Mouse (Mus musculus): Measurements from ENCODE around the gene Tube1. TPM values are rescaled to one million over a fixed set of nuclear protein-coding genes. Genes with fewer than 3 reads are reported as not detected.

The Tube1 gene
- polyA plus RNA-seq, 1 experiment from 2014 or later = 26.7 TPM

DNA sequence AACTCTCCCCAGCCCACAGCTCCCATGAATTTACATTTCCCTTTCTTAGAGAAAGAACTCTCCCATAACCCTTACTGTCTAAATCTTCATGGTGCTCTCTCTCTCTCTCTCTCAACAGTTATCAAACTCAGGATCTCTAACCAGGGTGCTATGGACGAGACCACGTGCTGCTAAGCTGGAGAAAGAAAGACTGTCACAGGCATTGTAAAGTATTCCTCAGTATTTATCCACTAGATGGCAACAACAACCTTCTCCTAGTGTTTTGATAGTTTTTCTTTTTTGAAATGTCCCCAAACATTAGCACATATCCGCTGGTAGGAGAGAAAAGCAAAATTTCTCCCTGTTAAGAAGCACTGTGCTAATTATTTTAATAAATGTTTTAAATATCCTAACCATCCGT, 12.4 kb upstream of the Tube1 start:
- Histone ChIP-seq H3K36me3 (ENCODE audit: control insufficient read depth, insufficient read depth, low read length) (no peaks in the 10 kb centered on the region), H3K4me2 (ENCODE audit: low read depth, severe bottlenecking) (no peak overlapping the region), H3K27ac (replicated peaks; ENCODE audit: low read depth, low read length) (no peak overlapping the region), H3K4me1 (ENCODE audit: control insufficient read depth, insufficient read depth, low read length) (no peaks in the 10 kb centered on the region), H3K27me3 (ENCODE audit: control insufficient read depth, insufficient read depth, low read length) (no peaks in the 10 kb centered on the region), H3K9ac (ENCODE audit: low read length) (no peak overlapping the region), H3K9me3 (ENCODE audit: control insufficient read depth, low read length) (no peaks in the 10 kb centered on the region), H3K4me3 (ENCODE audit: low read depth, low read length) (no peak overlapping the region)
- DNase-seq (ENCODE audit: low spot score) (no peak), ATAC-seq (ENCODE audit: insufficient number of reproducible peaks, low FRiP score, low TSS enrichment, low read depth) (no peak)
- WGBS = 38% methylated on average over 4 of the region's 4 CpGs

DNA sequence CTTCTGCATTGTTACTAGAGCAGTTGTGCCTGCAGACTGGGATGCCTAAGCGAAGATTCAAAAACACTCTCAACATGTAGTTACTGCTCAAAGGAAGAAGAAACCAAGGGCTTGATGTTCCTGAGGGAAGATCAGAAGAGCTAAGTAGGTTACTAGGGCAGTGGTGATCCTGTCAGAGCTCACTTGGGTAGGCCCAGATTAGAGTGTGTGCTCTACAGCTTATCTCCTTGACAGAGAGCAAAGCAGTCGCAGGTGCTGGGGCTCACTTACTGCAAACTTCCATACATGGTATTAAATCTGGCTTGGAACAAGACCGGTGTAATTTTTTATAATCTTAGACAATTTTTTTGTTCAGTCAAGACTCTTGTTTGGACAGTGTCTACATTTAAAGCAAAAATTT, 4.0 kb downstream of the Tube1 start:
- Histone ChIP-seq H3K4me1 (ENCODE audit: control insufficient read depth, insufficient read depth, low read length) (no peaks in the 10 kb centered on the region), H3K4me2 (ENCODE audit: low read depth, severe bottlenecking) (no peak overlapping the region), H3K9me3 (ENCODE audit: control insufficient read depth, low read length) (no peaks in the 10 kb centered on the region), H3K27ac (replicated peaks; ENCODE audit: low read depth, low read length) (no peak overlapping the region), H3K36me3 (ENCODE audit: control insufficient read depth, insufficient read depth, low read length) (peaks cover 6% of the 10 kb centered on the region; the same call in 1 of the 2 replicates), H3K9ac (ENCODE audit: low read length) (no peak overlapping the region), H3K4me3 (ENCODE audit: low read depth, low read length) (no peak overlapping the region), H3K27me3 (ENCODE audit: control insufficient read depth, insufficient read depth, low read length) (no peaks in the 10 kb centered on the region)
- ATAC-seq (ENCODE audit: insufficient number of reproducible peaks, low FRiP score, low TSS enrichment, low read depth) (no peak), DNase-seq (ENCODE audit: low spot score) (no peak)
- 98% methylated on average over 3 of the region's 3 CpGs for WGBS

DNA sequence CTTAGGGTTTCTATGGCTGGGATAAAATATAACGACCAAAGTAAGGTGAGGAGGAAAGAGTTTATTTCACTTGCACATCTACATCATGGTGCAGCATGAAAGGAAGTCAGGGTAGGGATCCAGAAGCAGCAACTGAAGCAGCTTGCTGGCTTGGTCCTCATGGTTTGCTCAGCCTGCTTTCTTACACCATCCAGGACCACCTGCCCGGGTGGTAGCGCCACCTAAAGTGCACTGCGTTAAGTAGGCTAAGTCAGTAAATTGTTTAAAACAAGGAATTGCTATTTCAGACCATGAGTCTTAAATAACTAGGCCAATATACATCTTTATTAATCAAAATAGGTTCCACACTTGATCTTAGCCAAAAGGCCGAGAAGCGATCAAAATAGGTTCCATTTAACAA, 5.0 kb downstream of the Tube1 start:
- Histone ChIP-seq H3K4me1 (ENCODE audit: control insufficient read depth, insufficient read depth, low read length) (no peaks in the 10 kb centered on the region), H3K27ac (replicated peaks; ENCODE audit: low read depth, low read length) (no peak overlapping the region), H3K4me3 (ENCODE audit: low read depth, low read length) (no peak overlapping the region), H3K9me3 (ENCODE audit: control insufficient read depth, low read length) (no peaks in the 10 kb centered on the region), H3K4me2 (ENCODE audit: low read depth, severe bottlenecking) (no peak overlapping the region), H3K9ac (ENCODE audit: low read length) (no peak overlapping the region), H3K36me3 (ENCODE audit: control insufficient read depth, insufficient read depth, low read length) (peaks cover 6% of the 10 kb centered on the region; the same call in 1 of the 2 replicates), H3K27me3 (ENCODE audit: control insufficient read depth, insufficient read depth, low read length) (no peaks in the 10 kb centered on the region)
- ATAC-seq (ENCODE audit: insufficient number of reproducible peaks, low FRiP score, low TSS enrichment, low read depth) = no peak
- 88% methylated on average over 6 of the region's 6 CpGs for WGBS
- DNase-seq (ENCODE audit: low spot score) = no peak

DNA sequence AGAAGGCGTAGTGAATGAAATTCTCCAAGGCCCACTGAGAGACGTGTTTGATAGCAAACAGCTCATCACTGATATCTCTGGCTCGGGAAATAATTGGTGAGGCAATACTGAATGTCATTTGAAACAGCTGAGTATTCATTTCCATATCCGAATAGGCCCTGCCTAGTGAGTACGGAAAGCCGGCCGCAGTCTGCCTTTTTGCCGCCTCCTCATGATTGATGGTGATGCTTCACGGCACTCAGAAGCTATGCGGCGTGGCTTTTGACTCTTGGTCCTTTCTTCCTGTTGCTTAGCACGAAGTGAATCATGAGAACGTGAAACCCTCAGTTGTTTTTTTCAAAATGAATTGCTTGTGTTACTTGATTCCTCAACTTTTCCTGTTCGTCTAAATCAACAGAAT, 7.1 kb downstream of the Tube1 start:
- peaks cover 6% of the 10 kb centered on the region; the same call in 1 of the 2 replicates for H3K36me3 ChIP-seq (ENCODE audit: control insufficient read depth, insufficient read depth, low read length)

DNA sequence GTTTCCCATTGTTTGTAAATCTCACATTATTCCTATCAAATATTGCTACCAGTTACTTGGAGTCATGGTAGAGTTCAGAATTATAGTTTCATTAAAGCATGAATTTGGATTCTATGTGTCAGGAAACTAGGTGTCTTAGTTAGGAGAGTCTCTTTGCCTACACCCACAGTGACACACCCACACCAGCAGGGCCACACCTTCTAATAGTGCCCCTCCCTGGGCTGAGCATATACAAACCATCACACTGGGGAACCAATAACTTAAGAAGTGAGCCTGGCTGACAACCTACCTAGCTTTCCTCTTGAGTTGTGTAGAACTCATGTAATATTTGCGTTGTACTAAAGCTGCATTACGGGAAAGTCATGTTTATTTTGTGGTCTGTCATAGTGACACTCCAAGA, 7.6 kb downstream of the Tube1 start:
- Histone ChIP-seq H3K9ac (ENCODE audit: low read length) (no peak overlapping the region), H3K9me3 (ENCODE audit: control insufficient read depth, low read length) (no peaks in the 10 kb centered on the region), H3K4me2 (ENCODE audit: low read depth, severe bottlenecking) (no peak overlapping the region), H3K4me1 (ENCODE audit: control insufficient read depth, insufficient read depth, low read length) (no peaks in the 10 kb centered on the region), H3K27me3 (ENCODE audit: control insufficient read depth, insufficient read depth, low read length) (no peaks in the 10 kb centered on the region), H3K36me3 (ENCODE audit: control insufficient read depth, insufficient read depth, low read length) (peaks cover 6% of the 10 kb centered on the region; the same call in 1 of the 2 replicates), H3K27ac (replicated peaks; ENCODE audit: low read depth, low read length) (no peak overlapping the region), H3K4me3 (ENCODE audit: low read depth, low read length) (no peak overlapping the region)
- WGBS = 94% methylated on average over 2 of the region's 2 CpGs
- ATAC-seq (ENCODE audit: insufficient number of reproducible peaks, low FRiP score, low TSS enrichment, low read depth) (no peak), DNase-seq (ENCODE audit: low spot score) (no peak)

More for the DNA sequence above, 7.1 kb downstream of the Tube1 start:
- H3K4me1 ChIP-seq (ENCODE audit: control insufficient read depth, insufficient read depth, low read length) = no peaks in the 10 kb centered on the region
- H3K27me3 ChIP-seq (ENCODE audit: control insufficient read depth, insufficient read depth, low read length) = no peaks in the 10 kb centered on the region
- H3K4me3 ChIP-seq (ENCODE audit: low read depth, low read length) = no peak overlapping the region
- no peak for ATAC-seq (ENCODE audit: insufficient number of reproducible peaks, low FRiP score, low TSS enrichment, low read depth)
- no peak overlapping the region for H3K9ac ChIP-seq (ENCODE audit: low read length)
- DNase-seq (ENCODE audit: low spot score) = no peak
- WGBS = 77% methylated on average over 14 of the region's 14 CpGs
- no peak overlapping the region for H3K4me2 ChIP-seq (ENCODE audit: low read depth, severe bottlenecking)
- no peaks in the 10 kb centered on the region for H3K9me3 ChIP-seq (ENCODE audit: control insufficient read depth, low read length)
- no peak overlapping the region for H3K27ac ChIP-seq (replicated peaks; ENCODE audit: low read depth, low read length)

DNA sequence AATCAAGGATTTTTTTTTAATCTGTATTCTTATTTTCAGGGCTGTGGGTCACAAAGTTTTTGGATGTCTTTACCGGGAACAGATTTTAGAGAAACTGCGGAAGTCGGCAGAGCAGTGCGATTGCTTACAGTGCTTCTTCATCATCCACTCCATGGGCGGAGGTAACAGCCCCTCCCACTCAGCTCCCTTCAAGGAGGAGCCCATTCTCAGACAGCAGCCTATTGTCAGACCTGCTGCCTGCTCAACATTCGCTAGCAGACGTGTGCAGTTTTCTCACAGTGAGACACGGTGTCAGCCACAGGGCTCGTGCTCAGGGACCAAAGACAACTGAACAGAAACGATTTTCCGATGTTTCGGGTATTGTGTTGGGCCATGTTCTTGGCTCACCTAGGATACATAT, 8.4 kb downstream of the Tube1 start:
- DNase-seq (ENCODE audit: low spot score) (no peak), ATAC-seq (ENCODE audit: insufficient number of reproducible peaks, low FRiP score, low TSS enrichment, low read depth) (no peak)
- Histone ChIP-seq H3K4me3 (ENCODE audit: low read depth, low read length) (no peak overlapping the region), H3K27ac (replicated peaks; ENCODE audit: low read depth, low read length) (no peak overlapping the region), H3K4me1 (ENCODE audit: control insufficient read depth, insufficient read depth, low read length) (no peaks in the 10 kb centered on the region), H3K4me2 (ENCODE audit: low read depth, severe bottlenecking) (no peak overlapping the region), H3K36me3 (ENCODE audit: control insufficient read depth, insufficient read depth, low read length) (peaks cover 6% of the 10 kb centered on the region; the same call in 1 of the 2 replicates), H3K9me3 (ENCODE audit: control insufficient read depth, low read length) (no peaks in the 10 kb centered on the region), H3K27me3 (ENCODE audit: control insufficient read depth, insufficient read depth, low read length) (no peaks in the 10 kb centered on the region), H3K9ac (ENCODE audit: low read length) (no peak overlapping the region)
- 92% methylated on average over 12 of the region's 12 CpGs for WGBS

DNA sequence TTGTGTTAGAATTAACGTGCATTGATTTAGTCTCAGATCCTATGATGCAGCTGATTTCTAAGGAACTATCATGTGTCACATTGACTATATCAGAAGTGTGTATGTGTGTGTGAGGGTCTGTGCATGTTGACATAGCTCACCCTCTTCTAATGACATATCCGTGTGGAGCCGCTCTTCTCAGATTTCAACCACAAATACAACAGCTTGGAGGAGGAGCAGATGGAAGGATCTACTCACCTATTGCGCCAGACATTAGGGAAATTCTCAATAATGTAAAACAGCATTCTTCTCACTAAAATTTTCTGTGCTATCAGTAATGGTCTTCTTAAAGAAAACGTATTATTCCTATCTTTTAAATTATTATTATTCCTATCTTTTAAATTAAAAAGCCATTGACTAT, 22.9 kb downstream of the Tube1 start:
- H3K36me3 ChIP-seq (ENCODE audit: control insufficient read depth, insufficient read depth, low read length) = no peaks in the 10 kb centered on the region
- no peak overlapping the region for H3K4me3 ChIP-seq (ENCODE audit: low read depth, low read length)
- H3K9ac ChIP-seq (ENCODE audit: low read length) = no peak overlapping the region
- H3K4me2 ChIP-seq (ENCODE audit: low read depth, severe bottlenecking) = no peak overlapping the region
- DNase-seq (ENCODE audit: low spot score) = no peak
- no peak overlapping the region for H3K27ac ChIP-seq (replicated peaks; ENCODE audit: low read depth, low read length)
- no peaks in the 10 kb centered on the region for H3K4me1 ChIP-seq (ENCODE audit: control insufficient read depth, insufficient read depth, low read length)
- 87% methylated on average over 5 of the region's 5 CpGs for WGBS
- ATAC-seq (ENCODE audit: insufficient number of reproducible peaks, low FRiP score, low TSS enrichment, low read depth) = no peak
- H3K9me3 ChIP-seq (ENCODE audit: control insufficient read depth, low read length) = no peaks in the 10 kb centered on the region
- H3K27me3 ChIP-seq (ENCODE audit: control insufficient read depth, insufficient read depth, low read length) = no peaks in the 10 kb centered on the region

DNA sequence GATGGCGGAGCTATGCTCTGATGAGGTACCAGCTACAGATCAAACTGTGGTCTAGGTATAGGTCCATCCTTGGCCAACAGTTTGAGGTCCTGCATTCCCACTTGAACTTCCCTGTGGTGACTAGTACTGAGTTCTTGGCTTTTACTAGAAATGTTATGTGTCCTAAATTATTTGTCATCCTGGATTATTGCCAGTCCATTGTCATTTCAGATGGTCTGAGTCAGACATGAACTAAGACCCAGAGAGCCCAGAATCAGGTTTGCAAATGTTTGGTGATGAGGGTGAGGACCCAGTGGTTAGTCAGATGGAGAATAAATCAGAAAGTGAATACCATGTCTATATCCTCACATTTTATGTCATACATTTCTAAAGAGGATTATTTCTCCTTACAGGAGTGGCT, 23.5 kb downstream of the Tube1 start:
- Histone ChIP-seq H3K27me3 (ENCODE audit: control insufficient read depth, insufficient read depth, low read length) (no peaks in the 10 kb centered on the region), H3K4me2 (ENCODE audit: low read depth, severe bottlenecking) (no peak overlapping the region), H3K4me1 (ENCODE audit: control insufficient read depth, insufficient read depth, low read length) (no peaks in the 10 kb centered on the region), H3K9ac (ENCODE audit: low read length) (no peak overlapping the region), H3K9me3 (ENCODE audit: control insufficient read depth, low read length) (no peaks in the 10 kb centered on the region), H3K27ac (replicated peaks; ENCODE audit: low read depth, low read length) (no peak overlapping the region), H3K36me3 (ENCODE audit: control insufficient read depth, insufficient read depth, low read length) (no peaks in the 10 kb centered on the region), H3K4me3 (ENCODE audit: low read depth, low read length) (no peak overlapping the region)
- DNase-seq (ENCODE audit: low spot score) = no peak
- WGBS = 87% methylated on average over 1 of the region's 1 CpGs
- ATAC-seq (ENCODE audit: insufficient number of reproducible peaks, low FRiP score, low TSS enrichment, low read depth) = no peak

DNA sequence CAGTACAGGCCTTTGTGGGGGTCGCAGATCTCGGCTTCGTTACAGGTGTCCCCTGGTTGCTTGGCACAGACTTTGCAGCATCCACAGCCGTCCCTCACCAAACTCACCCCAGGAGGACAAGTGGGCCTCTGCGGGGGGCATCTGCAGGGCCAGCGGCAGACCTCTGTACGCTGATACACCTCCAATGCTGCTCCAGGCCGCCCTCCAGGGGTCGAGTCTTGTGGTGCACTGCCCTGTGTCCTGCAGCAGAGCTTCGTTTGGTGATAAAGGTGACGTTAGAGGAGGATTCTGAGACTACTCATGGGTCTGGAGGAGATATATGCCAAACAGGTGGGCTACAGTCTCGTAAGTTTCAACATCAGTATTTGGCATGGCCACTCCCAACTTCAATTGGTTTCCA, 24.5 kb downstream of the Tube1 start:
- no peak overlapping the region for H3K4me3 ChIP-seq (ENCODE audit: low read depth, low read length)
- no peaks in the 10 kb centered on the region for H3K27me3 ChIP-seq (ENCODE audit: control insufficient read depth, insufficient read depth, low read length)
- H3K27ac ChIP-seq (replicated peaks; ENCODE audit: low read depth, low read length) = no peak overlapping the region
- H3K4me2 ChIP-seq (ENCODE audit: low read depth, severe bottlenecking) = no peak overlapping the region
- WGBS = 57% methylated on average over 12 of the region's 12 CpGs
- ATAC-seq (ENCODE audit: insufficient number of reproducible peaks, low FRiP score, low TSS enrichment, low read depth) (no peak), DNase-seq (ENCODE audit: low spot score) (no peak)
- H3K36me3 ChIP-seq (ENCODE audit: control insufficient read depth, insufficient read depth, low read length) = no peaks in the 10 kb centered on the region
- no peak overlapping the region for H3K9ac ChIP-seq (ENCODE audit: low read length)
- no peaks in the 10 kb centered on the region for H3K4me1 ChIP-seq (ENCODE audit: control insufficient read depth, insufficient read depth, low read length)
- no peaks in the 10 kb centered on the region for H3K9me3 ChIP-seq (ENCODE audit: control insufficient read depth, low read length)
